Mouse (Mus musculus) forebrain, embryonic 12.5 days (tissue): ENCODE data around the gene Tiam2. TPM values are rescaled to one million over a fixed set of nuclear protein-coding genes. Genes with fewer than 3 reads are reported as not detected.

Experiments used
- ATAC-seq: fragments of 200-750 bp; cut with Nextera tagmentation; 2 replicates; pipeline ENCODE4 v1.8.0; 2017; ENCODE audit warnings: moderate TSS enrichment; ENCODE audit not compliant: low FRiP score
- H3K27ac ChIP-seq: fragments of 300-500 bp; sonication (generic); 2 replicates; pipeline ENCODE4 v1.5.1; 2016; ENCODE audit warnings: mild to moderate bottlenecking
- H3K27me3 ChIP-seq: fragments of 300-500 bp; sonication (generic); 2 replicates; pipeline ENCODE4 v1.6.1; 2016; ENCODE audit warnings: mild to moderate bottlenecking
- H3K36me3 ChIP-seq: fragments of 300-500 bp; sonication (generic); replicated peaks from 2 replicates; pipeline ENCODE4 v1.6.1; 2016; ENCODE audit warnings: mild to moderate bottlenecking
- H3K4me1 ChIP-seq: fragments of 300-500 bp; sonication (generic); 2 replicates; pipeline ENCODE4 v1.6.1; 2016
- H3K4me2 ChIP-seq: fragments of 300-500 bp; sonication (generic); 2 replicates; pipeline ENCODE4 v1.6.1; 2016; ENCODE audit warnings: mild to moderate bottlenecking, moderate library complexity
- H3K4me3 ChIP-seq: fragments of 300-500 bp; sonication (generic); replicated peaks from 2 replicates; pipeline ENCODE4 v1.5.1; 2016; ENCODE audit warnings: mild to moderate bottlenecking
- H3K9ac ChIP-seq: fragments of 300-500 bp; sonication (generic); 2 replicates; pipeline ENCODE4 v1.6.1; 2016; ENCODE audit warnings: mild to moderate bottlenecking
- H3K9me3 ChIP-seq: fragments of 300-500 bp; sonication (generic); 2 replicates; pipeline ENCODE4 v1.6.1; 2016
- WGBS: fragments of 180-500 bp; shearing (Covaris S2); methylation state at CpG from one replicate; pipeline ENCODE4 v1.1.7; 2016; 5-methylcytosine and 5-hydroxymethylcytosine counted together
- polyA plus RNA-seq: library from polyadenylated mRNA; unstranded; fragments of >200 nt; fragmentation: Nextera tagmentation; extraction: Ambion mirVana; gene quantifications from 2 replicates; pipeline ENCODE4 v1.2.1, GENCODE M21; 2016

The Tiam2 gene
- polyA plus RNA-seq, 1 experiment from 2014 or later = 15.4 TPM

DNA sequence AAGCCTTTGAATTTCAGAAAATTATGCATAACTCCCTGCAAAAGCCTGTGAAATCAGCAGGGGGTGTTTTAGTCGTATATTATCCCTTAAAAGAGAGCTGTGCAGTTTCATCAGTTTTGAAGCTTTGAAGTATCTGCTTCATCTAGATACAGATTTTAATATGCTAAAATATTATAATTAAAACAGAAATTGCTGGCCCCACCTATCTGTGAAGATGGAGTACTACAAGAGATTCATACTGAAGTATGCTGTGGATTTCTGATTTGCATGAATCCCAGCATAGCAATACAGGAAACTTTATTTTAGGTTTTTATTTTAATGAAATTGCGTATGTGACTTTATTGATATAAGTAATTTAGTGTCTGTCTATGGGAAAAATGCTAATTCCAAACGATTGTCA is 234.2 kb downstream of the Tiam2 start:
- ATAC-seq = no peak
- Histone ChIP-seq H3K36me3 (no peaks in the 10 kb centered on the region), H3K4me3 (no peak overlapping the region), H3K27me3 (no peaks in the 10 kb centered on the region), H3K9me3 (no peaks in the 10 kb centered on the region), H3K9ac (no peak overlapping the region), H3K4me2 (no peak overlapping the region), H3K4me1 (peaks cover 16% of the 10 kb centered on the region), H3K27ac (no peak overlapping the region)
- WGBS = 79% methylated on average over 3 of the region's 3 CpGs

- Histone ChIP-seq H3K4me1 (peaks cover 7% of the 10 kb centered on the region; the same call in 1 of the 2 replicates), H3K9ac (no peak overlapping the region), H3K4me3 (no peak overlapping the region), H3K27me3 (no peaks in the 10 kb centered on the region), H3K4me2 (no peak overlapping the region), H3K9me3 (no peaks in the 10 kb centered on the region), H3K27ac (no peak overlapping the region), H3K36me3 (no peaks in the 10 kb centered on the region)
- ATAC-seq = no peak
- 60% methylated on average over 8 of the region's 8 CpGs for WGBS
These were observed 236.0 kb downstream of the Tiam2 start for GRCm38 (mm10) chr17:3562405-3562804.

DNA sequence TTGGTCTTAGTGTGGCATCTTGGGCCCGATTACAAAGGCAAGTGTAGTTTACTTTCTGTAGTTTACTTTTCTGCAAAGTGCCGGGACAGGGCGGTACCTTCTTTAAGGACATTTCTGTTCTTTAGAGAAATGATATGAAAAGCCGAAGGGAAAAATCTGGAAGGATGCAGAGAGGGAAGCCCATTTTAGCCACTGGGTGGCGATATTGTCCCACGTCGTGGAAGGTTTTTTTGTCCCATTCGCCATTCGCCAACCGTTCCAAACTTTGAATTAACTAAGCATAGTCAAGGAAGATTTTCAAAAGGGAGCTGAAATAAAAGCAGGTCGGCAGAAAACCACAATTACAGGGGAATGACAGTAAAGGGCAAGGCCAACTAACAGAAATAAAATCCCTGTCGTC is 244.5 kb downstream of the Tiam2 start:
- peak; percentile 39; the same call in 1 of the 2 replicates for ATAC-seq
- Histone ChIP-seq H3K9me3 (no peaks in the 10 kb centered on the region), H3K27ac (no peak overlapping the region), H3K9ac (no peak overlapping the region), H3K4me1 (peaks cover 3% of the 10 kb centered on the region; the same call in 1 of the 2 replicates), H3K36me3 (no peaks in the 10 kb centered on the region), H3K27me3 (no peaks in the 10 kb centered on the region), H3K4me2 (no peak overlapping the region), H3K4me3 (no peak overlapping the region)
- WGBS = 4% methylated on average over 12 of the region's 12 CpGs

Other genes with a start within 250 kb of the Tiam2 start
- gene Scaf8, start 211.6 kb upstream of the Tiam2 start, polyA plus RNA-seq = 27.6 TPM in 2 replicates
- gene Cldn20, start 206.0 kb downstream of the Tiam2 start, polyA plus RNA-seq = 0.32 TPM in 1 of 2 replicates, not detected in the other
- 17.4 and 18.4 TPM in 2 replicates for gene Tfb1m, start 231.2 kb downstream of the Tiam2 start, polyA plus RNA-seq